Mouse (Mus musculus) myocyte (in vitro differentiated cells): ENCODE measurements at regions not wholly inside any gene's neighbourhood (a gene's known extent, or its start where the extent isn't known, plus 50 kb on each side); places are given as distances from the start of the nearest gene placed in this dataset.
"Not testable (repeated sequence)": the region's sequence is repeated elsewhere in the genome, so short reads cannot be mapped to it uniquely, and the experiment has no call there.

ENCODE experiments used
- H3K27me3 ChIP-seq: one replicate; pipeline ENCODE4 v1.6.1; 2011; ENCODE audit not compliant: control insufficient read depth, insufficient read depth, insufficient read length
- H3K36me3 ChIP-seq: one replicate; pipeline ENCODE4 v1.6.1; 2011; ENCODE audit not compliant: control insufficient read depth, insufficient read depth
- H3K4me2 ChIP-seq: one replicate; pipeline ENCODE4 v1.6.1; 2011; ENCODE audit warnings: low read depth, control low read depth
- H3K4me3 ChIP-seq: one replicate; pipeline ENCODE4 v1.5.1; 2011; ENCODE audit warnings: mild to moderate bottlenecking, control low read depth, moderate library complexity
- H3K79me2 ChIP-seq: one replicate; pipeline ENCODE4 v1.6.1; 2011; ENCODE audit not compliant: control insufficient read depth, insufficient read depth
- H3ac ChIP-seq: one replicate; pipeline ENCODE4 v1.6.1; 2011; ENCODE audit not compliant: control insufficient read depth, insufficient read length
- CEBPB ChIP-seq: IDR thresholded peaks from 2 replicates; pipeline ENCODE4 v1.6.1; 2011; ENCODE audit warnings: mild to moderate bottlenecking, moderate library complexity; ENCODE audit not compliant: poor library complexity, insufficient read depth, severe bottlenecking
- E2F4 ChIP-seq: IDR thresholded peaks from one replicate; pipeline ENCODE4 v1.6.1; 2011; ENCODE audit warnings: mild to moderate bottlenecking, control low read depth, moderate library complexity; ENCODE audit not compliant: insufficient read depth
- MAX ChIP-seq: IDR thresholded peaks from one replicate; pipeline ENCODE4 v1.6.1; 2011; ENCODE audit warnings: low read depth, mild to moderate bottlenecking, control low read depth
- MYOD1 ChIP-seq, 3 experiments: IDR thresholded peaks; one replicate each; pipeline ENCODE4 v1.6.1; 2011; ENCODE audit warnings: control low read depth in 2 of 3, low read depth in 2 of 3, mild to moderate bottlenecking in 2 of 3, moderate library complexity in 1 of 3; ENCODE audit not compliant: insufficient read length in 2 of 3, control insufficient read depth in 1 of 3
- MYOG ChIP-seq, 3 experiments: IDR thresholded peaks; one replicate each; pipeline ENCODE4 v1.6.1; 2011; ENCODE audit warnings: control low read depth in 2 of 3, low read depth in 2 of 3, mild to moderate bottlenecking in 2 of 3; ENCODE audit not compliant: insufficient read length in 2 of 3, control insufficient read depth in 1 of 3, insufficient read depth in 1 of 3
- POLR2A ChIP-seq: IDR thresholded peaks from one replicate; pipeline ENCODE4 v1.6.1; 2011; ENCODE audit warnings: low read depth, mild to moderate bottlenecking, control low read depth, moderate library complexity; ENCODE audit not compliant: insufficient read length
- POLR2AphosphoS2 ChIP-seq: IDR thresholded peaks from one replicate; pipeline ENCODE4 v1.6.1; 2011; ENCODE audit warnings: low read depth, control low read depth; ENCODE audit not compliant: insufficient read length
- REST ChIP-seq: IDR thresholded peaks from one replicate; pipeline ENCODE4 v1.6.1; 2011; ENCODE audit warnings: mild to moderate bottlenecking, control low read depth, moderate library complexity; ENCODE audit not compliant: insufficient read depth, insufficient read length
- SRF ChIP-seq: IDR thresholded peaks from one replicate; pipeline ENCODE4 v1.6.1; 2011; ENCODE audit warnings: low read depth; ENCODE audit not compliant: control insufficient read depth, insufficient read length
- TCF12 ChIP-seq: IDR thresholded peaks from one replicate; pipeline ENCODE4 v1.6.1; 2011; ENCODE audit warnings: mild to moderate bottlenecking, control low read depth; ENCODE audit not compliant: poor library complexity, insufficient read depth, severe bottlenecking
- TCF3 ChIP-seq: IDR thresholded peaks from one replicate; pipeline ENCODE4 v1.6.1; 2011; ENCODE audit warnings: low read depth, control low read depth; ENCODE audit not compliant: insufficient read length
- USF1 ChIP-seq: IDR thresholded peaks from one replicate; pipeline ENCODE4 v1.6.1; 2011; ENCODE audit warnings: low read depth, mild to moderate bottlenecking, control low read depth, moderate library complexity

DNA sequence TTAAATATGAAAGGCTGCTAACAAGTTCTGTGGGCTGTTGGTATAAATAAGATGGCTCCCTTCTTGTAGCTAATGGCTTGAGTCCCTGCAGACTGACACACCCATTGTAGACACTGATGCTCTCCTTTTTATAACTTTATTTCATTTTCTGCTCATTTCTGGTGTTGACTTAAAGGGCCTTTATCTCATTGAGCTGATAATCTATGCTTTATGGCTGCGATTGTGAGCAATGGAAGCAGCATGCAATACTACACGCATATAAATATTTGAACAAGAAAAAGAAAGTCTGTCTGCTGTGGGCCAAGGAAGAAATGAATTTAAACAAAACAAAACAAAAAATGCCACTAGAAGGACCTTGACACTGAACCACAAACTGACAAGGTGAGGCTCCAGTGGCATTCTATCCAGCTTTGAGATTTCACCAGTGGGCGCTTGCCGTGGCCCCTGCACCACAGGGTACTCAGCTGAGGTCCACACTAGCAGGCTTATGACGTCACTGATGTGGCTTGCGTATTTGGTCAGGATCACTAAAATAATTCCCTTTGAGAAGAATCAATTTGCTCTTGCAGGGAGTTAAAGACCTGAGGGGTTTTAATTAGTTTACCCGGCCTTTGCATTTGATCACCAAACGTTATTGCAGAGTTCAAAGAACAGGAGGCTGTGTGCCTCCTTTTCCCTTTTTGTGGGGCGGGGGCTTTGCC lies 78.8 kb downstream of the Foxa2 start:
- no peak for TF ChIP-seq POLR2A
- no peak for TF ChIP-seq E2F4
- no peak for TF ChIP-seq REST
- TF ChIP-seq MYOD1 (IDR thresholded peaks at IDR 0.05; ENCODE audit: control insufficient read depth in 1 of 3, insufficient read length in 2 of 3, low read depth in 2 of 3), result no peak
- no peak for TF ChIP-seq MYOG (IDR thresholded peaks at IDR 0.05; ENCODE audit: control insufficient read depth in 1 of 3, insufficient read depth in 1 of 3, insufficient read length in 2 of 3, low read depth in 2 of 3)
- no peak for TF ChIP-seq MAX
- no peak for TF ChIP-seq TCF3
- no peak for TF ChIP-seq POLR2AphosphoS2
- TF ChIP-seq SRF, result no peak
- TF ChIP-seq USF1, result no peak
- TF ChIP-seq CEBPB, result no peak
- no peak for TF ChIP-seq TCF12
- H3K79me2 ChIP-seq, result no peaks in the 10 kb centered on the region
- no peak overlapping the region for H3K4me3 ChIP-seq
- H3K4me2 ChIP-seq, result no peak overlapping the region
- H3ac ChIP-seq, result no peak overlapping the region
- H3K27me3 ChIP-seq, result no peaks in the 10 kb centered on the region
- H3K36me3 ChIP-seq, result no peaks in the 10 kb centered on the region

DNA sequence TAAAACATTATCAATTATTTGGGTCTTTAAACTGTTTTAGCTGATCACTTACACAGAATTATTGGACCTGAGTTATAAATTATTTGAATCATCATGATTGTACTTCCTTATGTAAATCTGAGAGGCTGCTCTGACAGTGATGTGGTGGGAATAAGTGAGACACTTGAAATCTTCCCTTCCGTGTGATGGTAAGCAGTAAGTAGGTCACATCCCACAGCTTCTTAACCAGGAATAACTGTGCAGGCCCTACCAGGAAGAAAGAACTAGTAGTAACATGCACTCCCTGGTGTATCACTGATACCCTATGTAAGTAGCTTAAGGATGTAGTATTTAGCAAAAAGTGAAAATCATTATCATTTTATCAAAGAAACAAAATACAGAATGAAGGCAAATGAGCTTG lies 83.5 kb downstream of the Foxa2 start:
- H3K4me3 ChIP-seq, result not testable (repeated sequence)

DNA sequence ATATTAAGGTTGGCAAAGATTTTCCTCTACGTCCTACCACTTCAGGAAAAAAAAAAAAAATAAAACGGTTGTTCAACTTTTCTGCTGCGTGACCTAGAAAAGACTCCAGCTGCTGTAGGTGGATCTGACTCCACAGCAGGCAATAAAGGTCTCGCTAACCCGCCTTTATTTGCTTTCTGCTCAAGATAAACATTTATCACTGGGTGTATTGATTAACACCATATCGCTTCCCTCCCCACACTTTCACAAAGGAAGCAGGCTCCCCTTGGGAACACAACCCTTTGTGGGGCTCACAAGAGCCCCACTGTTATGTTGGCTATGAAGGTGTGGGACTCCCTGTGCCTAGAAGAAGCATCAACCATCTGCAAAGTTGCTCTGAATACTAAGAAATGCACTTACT lies 85.1 kb downstream of the Foxa2 start:
- Histone ChIP-seq H3K79me2 (no peaks in the 10 kb centered on the region), H3ac (no peak overlapping the region)
- no peak for TF ChIP-seq USF1
- no peak for TF ChIP-seq SRF
- no peak for TF ChIP-seq E2F4
- no peak for TF ChIP-seq TCF12

More for the DNA sequence above, 83.5 kb downstream of the Foxa2 start:
- not testable (repeated sequence) for H3K4me2 ChIP-seq, H3ac ChIP-seq, H3K36me3 ChIP-seq, H3K79me2 ChIP-seq, H3K27me3 ChIP-seq

GRCm38 (mm10) chr2:147954183-147954582 lies 92.6 kb downstream of the Foxa2 start:
- no peaks in the 10 kb centered on the region for H3K27me3 ChIP-seq
- no peaks in the 10 kb centered on the region for H3K79me2 ChIP-seq
- H3K4me3 ChIP-seq, result no peak overlapping the region
- TF ChIP-seq CEBPB (no peak), SRF (no peak), REST (no peak), TCF12 (no peak), MAX (no peak), TCF3 (no peak), POLR2A (no peak), MYOG (IDR thresholded peaks at IDR 0.05; ENCODE audit: control insufficient read depth in 1 of 3, insufficient read depth in 1 of 3, insufficient read length in 2 of 3, low read depth in 2 of 3) (no peak), MYOD1 (IDR thresholded peaks at IDR 0.05; ENCODE audit: control insufficient read depth in 1 of 3, insufficient read length in 2 of 3, low read depth in 2 of 3) (no peak), USF1 (no peak), E2F4 (no peak), POLR2AphosphoS2 (no peak)
- H3ac ChIP-seq, result no peak overlapping the region
- no peaks in the 10 kb centered on the region for H3K36me3 ChIP-seq
- H3K4me2 ChIP-seq, result peak overlapping the region; percentile 20

More for the DNA sequence above, 85.1 kb downstream of the Foxa2 start:
- no peak overlapping the region for H3K4me3 ChIP-seq
- H3K27me3 ChIP-seq, result no peaks in the 10 kb centered on the region
- H3K36me3 ChIP-seq, result no peaks in the 10 kb centered on the region
- no peak overlapping the region for H3K4me2 ChIP-seq

GRCm38 (mm10) chr2:147951233-147951632 lies 95.5 kb downstream of the Foxa2 start:
- no peak for TF ChIP-seq MYOG (IDR thresholded peaks at IDR 0.05; ENCODE audit: control insufficient read depth in 1 of 3, insufficient read depth in 1 of 3, insufficient read length in 2 of 3, low read depth in 2 of 3)
- no peak for TF ChIP-seq E2F4
- no peak for TF ChIP-seq TCF12
- TF ChIP-seq SRF, result no peak
- TF ChIP-seq USF1, result no peak
- TF ChIP-seq POLR2AphosphoS2, result no peak
- TF ChIP-seq MAX, result no peak
- TF ChIP-seq MYOD1 (IDR thresholded peaks at IDR 0.05; ENCODE audit: control insufficient read depth in 1 of 3, insufficient read length in 2 of 3, low read depth in 2 of 3), result no peak
- no peak for TF ChIP-seq TCF3
- no peak for TF ChIP-seq CEBPB
- TF ChIP-seq REST, result no peak
- TF ChIP-seq POLR2A, result no peak
- Histone ChIP-seq H3ac (no peak overlapping the region), H3K4me2 (no peak overlapping the region), H3K4me3 (no peak overlapping the region), H3K36me3 (no peaks in the 10 kb centered on the region), H3K79me2 (no peaks in the 10 kb centered on the region), H3K27me3 (no peaks in the 10 kb centered on the region)
